Mouse (Mus musculus) E14TG2a.4 (cell line): ENCODE results near the gene Antxr1.

Source experiments
- H3K27me3 ChIP-seq: 2 replicates; pipeline ENCODE4 v1.6.1; 2014; ENCODE audit warnings: low read length, control low read depth; ENCODE audit not compliant: insufficient read depth
- H3K36me3 ChIP-seq: 2 replicates; pipeline ENCODE4 v1.6.1; 2014; ENCODE audit warnings: low read length, control low read depth; ENCODE audit not compliant: insufficient read depth
- H3K4me1 ChIP-seq: replicated peaks from 2 replicates; pipeline ENCODE4 v1.6.1; 2014; ENCODE audit warnings: low read depth, low read length, control low read depth
- H3K4me3 ChIP-seq: replicated peaks from 2 replicates; pipeline ENCODE4 v1.5.1; 2014; ENCODE audit warnings: mild to moderate bottlenecking, low read length
- H3K9me3 ChIP-seq: 2 replicates; pipeline ENCODE4 v1.6.1; 2014; ENCODE audit warnings: low read length, control low read depth
- CTCF ChIP-seq: conservative IDR thresholded peaks from 2 replicates; pipeline ENCODE4 v1.5.1; 2014; ENCODE audit warnings: low read length
- NANOG ChIP-seq: IDR thresholded peaks from 2 replicates; pipeline ENCODE4 v1.6.1; 2014; ENCODE audit warnings: borderline replicate concordance, low read length, mixed read lengths
- POU5F1 ChIP-seq: IDR thresholded peaks from 2 replicates; pipeline ENCODE4 v1.6.1; 2014; ENCODE audit warnings: low read length, borderline replicate concordance

Gene Antxr1

GRCm38 (mm10) chr6:87119066-87119837, 216.4 kb downstream of the Antxr1 start:
- Histone ChIP-seq H3K9me3 (no peaks in the 10 kb centered on the region), H3K4me1 (peaks cover 17% of the 10 kb centered on the region), H3K27me3 (no peaks in the 10 kb centered on the region), H3K4me3 (no peak overlapping the region), H3K36me3 (no peaks in the 10 kb centered on the region)
- no peak for TF ChIP-seq POU5F1
- TF ChIP-seq CTCF: no peak
- no peak for TF ChIP-seq NANOG

- Histone ChIP-seq H3K4me3 (no peak overlapping the region), H3K36me3 (no peaks in the 10 kb centered on the region), H3K27me3 (no peaks in the 10 kb centered on the region), H3K9me3 (no peaks in the 10 kb centered on the region), H3K4me1 (peaks cover 12% of the 10 kb centered on the region)
- no peak for TF ChIP-seq POU5F1
- no peak for TF ChIP-seq NANOG
- no peak for TF ChIP-seq CTCF
Measured at GRCm38 (mm10) chr6:87116596-87116995, 219.0 kb downstream of the Antxr1 start.

- H3K9me3 ChIP-seq: no peaks in the 10 kb centered on the region
- no peak overlapping the region for H3K4me3 ChIP-seq
- H3K27me3 ChIP-seq: no peaks in the 10 kb centered on the region
- peaks cover 12% of the 10 kb centered on the region for H3K4me1 ChIP-seq
- no peaks in the 10 kb centered on the region for H3K36me3 ChIP-seq
- TF ChIP-seq POU5F1: no peak
- no peak for TF ChIP-seq CTCF
- TF ChIP-seq NANOG: no peak
Measured at GRCm38 (mm10) chr6:87115981-87116380, 219.6 kb downstream of the Antxr1 start.

GRCm38 (mm10) chr6:87112125-87112524, 223.5 kb downstream of the Antxr1 start:
- H3K27me3 ChIP-seq: no peaks in the 10 kb centered on the region
- H3K9me3 ChIP-seq: no peaks in the 10 kb centered on the region
- H3K36me3 ChIP-seq: no peaks in the 10 kb centered on the region
- TF ChIP-seq NANOG (no peak), POU5F1 (no peak), CTCF (no peak)
- no peaks in the 10 kb centered on the region for H3K4me1 ChIP-seq
- H3K4me3 ChIP-seq: no peak overlapping the region

- H3K36me3 ChIP-seq: no peaks in the 10 kb centered on the region
- H3K9me3 ChIP-seq: no peaks in the 10 kb centered on the region
- no peaks in the 10 kb centered on the region for H3K4me1 ChIP-seq
- no peaks in the 10 kb centered on the region for H3K27me3 ChIP-seq
- TF ChIP-seq NANOG (no peak), CTCF (no peak), POU5F1 (no peak)
- no peak overlapping the region for H3K4me3 ChIP-seq
Measured at GRCm38 (mm10) chr6:87111493-87111892, 224.1 kb downstream of the Antxr1 start.

GRCm38 (mm10) chr6:87104123-87104796, 231.4 kb downstream of the Antxr1 start, which contains the start of gene D6Ertd527e:
D6Ertd527e (plus strand) TSS chr6:87104746.
- H3K4me3 ChIP-seq: no peak within 1 kb of the TSS
- H3K9me3 ChIP-seq: no peaks in the 10 kb centered on the region
- no peaks in the 10 kb centered on the region for H3K27me3 ChIP-seq
- H3K4me1 ChIP-seq: peaks cover 4% of the 10 kb centered on the region; the same call in 1 of the 2 replicates
- H3K36me3 ChIP-seq: no peaks in the 10 kb centered on the region
- TF ChIP-seq POU5F1 (no peak), NANOG (no peak), CTCF (no peak)

- Histone ChIP-seq H3K4me3 (no peak overlapping the region), H3K36me3 (no peaks in the 10 kb centered on the region), H3K27me3 (no peaks in the 10 kb centered on the region), H3K9me3 (no peaks in the 10 kb centered on the region), H3K4me1 (peaks cover 4% of the 10 kb centered on the region; the same call in 1 of the 2 replicates)
- TF ChIP-seq NANOG: no peak
- TF ChIP-seq CTCF: no peak
Measured at GRCm38 (mm10) chr6:87103314-87103713, 232.3 kb downstream of the Antxr1 start.

- peaks cover 4% of the 10 kb centered on the region; the same call in 1 of the 2 replicates for H3K4me1 ChIP-seq
- TF ChIP-seq POU5F1 (no peak), CTCF (no peak), NANOG (no peak)
- no peaks in the 10 kb centered on the region for H3K36me3 ChIP-seq
- no peaks in the 10 kb centered on the region for H3K27me3 ChIP-seq
- no peaks in the 10 kb centered on the region for H3K9me3 ChIP-seq
- H3K4me3 ChIP-seq: no peak overlapping the region
Measured at GRCm38 (mm10) chr6:87102421-87102911, 233.2 kb downstream of the Antxr1 start.
